Mouse (Mus musculus) kidney, postnatal 0 days (tissue): ENCODE measurements around the gene Utp11. TPM values are rescaled to one million over a fixed set of nuclear protein-coding genes. Genes with fewer than 3 reads are reported as not detected.
A peak's percentile ranks its signal among the peaks of the same experiment; 100 is the strongest.

Experiments
- ATAC-seq: fragments of 200-750 bp; cut with Nextera tagmentation; replicated peaks from 2 replicates; pipeline ENCODE4 v1.8.0; 2017; ENCODE audit warnings: low read depth, moderate number of reproducible peaks, moderate TSS enrichment, moderate library complexity; ENCODE audit not compliant: low FRiP score
- DNase-seq: peaks from one replicate; pipeline ENCODE4 v3.0.0-alpha.2; 2016; ENCODE audit warnings: low spot score
- H3K27ac ChIP-seq: fragments of 300-500 bp; sonication (generic); 2 replicates; pipeline ENCODE4 v1.5.1; 2014; ENCODE audit warnings: mild to moderate bottlenecking
- H3K27me3 ChIP-seq: fragments of 300-500 bp; sonication (generic); 2 replicates; pipeline ENCODE4 v1.6.1; 2014; ENCODE audit warnings: low read length, mixed read lengths; ENCODE audit not compliant: insufficient read depth
- H3K36me3 ChIP-seq: fragments of 300-500 bp; sonication (generic); 2 replicates; pipeline ENCODE4 v1.6.1; 2014; ENCODE audit warnings: low read length, mixed read lengths; ENCODE audit not compliant: insufficient read depth
- H3K4me1 ChIP-seq: fragments of 300-500 bp; sonication (generic); replicated peaks from 2 replicates; pipeline ENCODE4 v1.6.1; 2014; ENCODE audit warnings: antibody characterized with exemption, low read length, mixed read lengths; ENCODE audit not compliant: insufficient read depth
- H3K4me2 ChIP-seq: fragments of 300-500 bp; sonication (generic); 2 replicates; pipeline ENCODE4 v1.6.1; 2014; ENCODE audit warnings: mild to moderate bottlenecking, low read length, moderate library complexity, mixed read lengths
- H3K4me3 ChIP-seq: fragments of 300-500 bp; sonication (generic); replicated peaks from 2 replicates; pipeline ENCODE4 v1.5.1; 2014; ENCODE audit warnings: low read depth, low read length
- H3K9ac ChIP-seq: fragments of 300-500 bp; sonication (generic); 2 replicates; pipeline ENCODE4 v1.6.1; 2014; ENCODE audit warnings: low read depth, low read length
- H3K9me3 ChIP-seq: fragments of 300-500 bp; sonication (generic); replicated peaks from 2 replicates; pipeline ENCODE4 v1.6.1; 2016; ENCODE audit warnings: low read length, inconsistent platforms, mixed read lengths
- CTCF ChIP-seq: IDR thresholded peaks from 2 replicates; pipeline ENCODE4 v1.5.1; 2016; ENCODE audit warnings: antibody characterized with exemption, low read depth, mild to moderate bottlenecking, moderate library complexity
- WGBS: fragments of 180-500 bp; shearing (Covaris S2); extraction: QIAGEN DNeasy Blood & Tissue Kit; methylation state at CpG from one replicate; pipeline ENCODE4 v1.1.7; 2014; 5-methylcytosine and 5-hydroxymethylcytosine counted together
- polyA plus RNA-seq: library from polyadenylated mRNA; unstranded; fragments of >200 nt; fragmentation: Nextera tagmentation; extraction: Ambion mirVana; gene quantifications from 2 replicates; pipeline ENCODE4 v1.2.1, GENCODE M21; 2015

Utp11 gene
- polyA plus RNA-seq: 61.8 and 63.0 TPM in 2 replicates

DNA sequence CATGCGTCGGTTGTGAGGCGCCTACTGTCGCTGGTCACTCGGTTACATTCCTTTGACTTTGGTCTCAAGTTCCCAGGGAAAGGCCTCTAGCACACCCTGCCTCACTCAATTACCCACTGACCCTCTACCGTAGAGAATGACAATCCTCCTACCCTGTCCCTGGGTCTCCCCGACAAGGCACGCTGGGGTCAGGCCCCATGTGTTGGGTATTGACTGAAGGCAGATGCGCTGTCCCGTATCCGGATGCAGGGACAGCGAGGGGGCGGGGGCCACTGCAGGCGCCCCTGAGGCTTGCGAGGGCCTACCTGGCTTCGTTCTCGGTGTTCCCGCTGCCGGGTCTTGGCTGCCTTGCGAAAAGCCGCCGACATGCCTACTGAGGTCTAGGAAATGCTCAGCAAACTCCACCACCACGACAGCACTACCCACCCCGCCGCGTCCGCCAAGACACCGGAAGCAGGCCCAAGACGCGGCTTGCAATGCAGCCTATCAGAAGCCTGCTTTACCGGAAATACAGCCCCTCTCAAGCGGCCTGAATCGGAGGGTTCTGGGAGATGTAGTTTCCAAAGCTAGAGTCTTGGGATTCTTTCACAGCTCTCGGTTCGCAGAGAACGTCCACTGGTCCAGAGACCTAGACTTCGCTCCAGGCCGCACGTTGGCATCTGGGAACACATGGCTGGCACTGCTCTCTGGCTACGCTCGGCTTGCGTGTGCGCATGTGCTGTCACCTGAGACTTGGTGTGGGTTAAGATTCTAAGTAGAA lies at the start of gene Utp11:
Gene Utp11 (minus strand): TSS at position 466 of the 760 bp plus-strand sequence.
- TF ChIP-seq CTCF: no peak
- ATAC-seq (peak; percentile 96), DNase-seq (peak; percentile 98)
- Histone ChIP-seq H3K4me2 (peak within 1 kb of the TSS; percentile 77), H3K9ac (peak within 1 kb of the TSS; percentile 83), H3K9me3 (no peaks in the 10 kb centered on the region), H3K27me3 (no peaks in the 10 kb centered on the region), H3K4me1 (0 out of 2 replicates have a peak, but pooled peaks cover 5% of the 10 kb centered on the region), H3K27ac (peak within 1 kb of the TSS; percentile 77), H3K4me3 (peak within 1 kb of the TSS; percentile 74), H3K36me3 (no peaks in the 10 kb centered on the region)
- WGBS: under 1% methylated on average over 43 of the region's 43 CpGs

DNA sequence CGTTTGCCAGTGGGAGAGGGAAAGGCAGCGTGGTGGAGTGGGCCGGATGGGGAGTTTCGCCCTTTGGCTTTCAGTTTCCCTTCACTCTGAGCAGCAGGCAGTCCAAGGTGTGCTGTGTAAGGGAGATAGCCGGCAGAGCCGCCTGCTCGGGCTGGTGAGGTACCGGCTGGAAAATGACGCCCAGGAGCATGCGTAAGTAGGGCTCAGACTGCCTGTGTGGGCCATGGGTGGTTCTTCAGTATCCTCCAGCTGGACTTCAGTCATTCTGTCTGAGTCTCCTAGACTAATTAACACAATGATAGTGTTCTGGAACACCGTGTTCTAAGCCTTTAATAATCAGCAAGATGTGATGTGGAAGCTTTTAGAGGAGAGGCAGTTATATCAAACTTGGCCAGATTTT lies 49.4 kb upstream of the Utp11 start:
- no peak for TF ChIP-seq CTCF
- WGBS: 86% methylated on average over 11 of the region's 11 CpGs
- Histone ChIP-seq H3K4me2 (no peak overlapping the region), H3K27ac (no peak overlapping the region), H3K27me3 (no peaks in the 10 kb centered on the region), H3K4me3 (no peak overlapping the region), H3K9me3 (no peaks in the 10 kb centered on the region), H3K4me1 (no peaks in the 10 kb centered on the region), H3K36me3 (peaks cover 5% of the 10 kb centered on the region; the same call in 1 of the 2 replicates), H3K9ac (no peak overlapping the region)
- ATAC-seq (peak; percentile 49), DNase-seq (peak; percentile 2)

DNA sequence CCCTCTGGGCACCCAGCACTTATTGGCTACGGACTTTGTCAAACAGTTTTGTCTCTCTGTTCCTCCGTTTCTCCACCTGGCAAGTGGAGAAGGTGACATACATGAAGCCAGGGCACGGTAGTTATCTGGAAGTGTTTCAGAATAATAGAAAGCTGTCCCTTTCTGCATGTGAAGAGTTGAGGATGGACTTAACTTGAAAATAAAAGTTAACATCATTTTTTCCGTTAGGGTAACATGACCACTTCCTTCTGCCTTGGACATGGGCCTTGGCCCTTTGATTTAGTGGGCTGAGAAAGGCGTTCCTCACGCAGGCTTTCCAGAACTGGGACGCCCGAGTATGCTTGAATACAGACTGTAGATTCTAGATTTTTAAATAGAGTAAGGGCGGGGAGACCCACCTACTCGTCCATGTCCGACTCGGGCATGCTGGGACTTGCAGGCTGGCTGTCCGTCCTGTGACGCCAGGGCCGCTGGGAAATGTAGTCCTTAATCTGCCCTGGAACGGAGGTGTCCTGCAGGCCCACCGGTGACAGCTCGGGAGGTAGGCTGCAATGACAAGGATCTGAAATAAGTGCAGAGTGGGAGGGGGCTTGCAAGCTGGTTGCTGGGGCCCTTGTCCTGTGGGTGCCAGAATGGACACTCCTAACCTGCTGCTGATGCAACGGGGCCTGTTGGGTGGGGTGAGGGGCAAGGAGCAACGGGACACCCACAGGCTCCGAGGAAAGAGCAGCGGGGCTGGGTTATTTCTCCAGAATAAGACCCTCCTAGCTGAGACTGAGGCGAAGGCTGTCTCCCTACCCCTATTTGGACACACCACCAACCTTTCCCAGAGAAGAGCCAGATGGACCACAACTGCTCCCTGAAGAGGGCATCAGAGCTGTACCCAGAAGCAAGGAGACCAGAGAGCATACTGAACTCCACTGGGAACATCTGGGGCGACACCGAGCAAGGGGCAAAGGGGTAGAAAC lies 48.3 kb upstream of the Utp11 start, which contains the start of gene Inpp5b:
Gene Inpp5b (plus strand): TSS at position 475 of the 968 bp plus-strand sequence.
- DNase-seq (peak; percentile 84), ATAC-seq (peak; percentile 71)
- Histone ChIP-seq H3K9me3 (no peaks in the 10 kb centered on the region), H3K4me2 (peak within 1 kb of the TSS; percentile 59), H3K4me1 (no peaks in the 10 kb centered on the region), H3K36me3 (peaks cover 2% of the 10 kb centered on the region; the same call in 1 of the 2 replicates), H3K4me3 (peak within 1 kb of the TSS; percentile 46), H3K9ac (peak within 1 kb of the TSS; percentile 43), H3K27me3 (no peaks in the 10 kb centered on the region), H3K27ac (no peak within 1 kb of the TSS)
- WGBS: 11% methylated on average over 25 of the region's 25 CpGs
- no peak for TF ChIP-seq CTCF

DNA sequence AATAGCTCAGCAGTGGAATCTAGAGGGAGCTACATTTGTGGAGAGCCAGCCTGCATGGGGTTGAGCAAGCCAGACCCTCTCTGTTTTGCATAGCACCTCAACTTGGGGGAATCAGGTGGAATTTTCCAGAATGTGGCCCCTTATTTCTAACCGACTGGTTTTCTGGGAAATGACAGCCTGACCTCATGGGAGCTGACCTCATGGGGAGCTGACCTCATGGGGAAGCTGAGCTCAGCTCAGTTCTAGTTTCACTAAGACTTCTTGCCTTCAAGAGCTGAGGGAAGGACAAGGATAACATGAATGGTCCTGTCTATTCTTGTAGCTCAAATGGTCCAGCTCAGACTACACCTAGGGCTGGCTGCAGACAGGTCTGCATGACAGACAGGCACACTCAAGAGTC lies 45.4 kb upstream of the Utp11 start:
- Histone ChIP-seq H3K27ac (no peak overlapping the region), H3K9me3 (no peaks in the 10 kb centered on the region), H3K27me3 (no peaks in the 10 kb centered on the region), H3K36me3 (0 out of 2 replicates have a peak, but pooled peaks cover under 1% of the 10 kb centered on the region), H3K9ac (no peak overlapping the region), H3K4me1 (no peaks in the 10 kb centered on the region), H3K4me3 (no peak overlapping the region), H3K4me2 (no peak overlapping the region)
- ATAC-seq (no peak), DNase-seq (no peak)
- WGBS: 56% methylated on average over 1 of the region's 1 CpGs
- TF ChIP-seq CTCF: no peak

DNA sequence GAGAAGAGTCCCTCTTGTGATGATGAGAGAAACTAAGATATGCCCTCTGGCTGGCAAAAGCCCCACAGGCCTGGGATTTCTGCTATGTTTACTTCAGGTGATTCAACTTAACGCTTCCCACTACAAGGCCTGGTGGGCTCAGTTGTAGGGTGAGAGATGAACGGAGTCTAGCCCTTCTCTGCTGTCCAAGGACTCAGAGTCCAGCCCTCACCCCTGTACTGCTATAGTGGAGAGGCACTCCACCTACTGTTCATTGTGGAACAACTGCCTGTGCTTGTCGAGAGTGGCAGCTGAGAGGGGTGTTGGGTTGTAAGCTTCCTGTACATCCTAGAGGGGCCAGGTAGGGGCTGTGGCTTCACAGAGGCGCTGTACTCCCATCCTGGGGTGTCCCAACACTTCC lies 44.6 kb upstream of the Utp11 start:
- WGBS: 53% methylated on average over 4 of the region's 4 CpGs
- Histone ChIP-seq H3K27me3 (no peaks in the 10 kb centered on the region), H3K27ac (no peak overlapping the region), H3K9ac (no peak overlapping the region), H3K36me3 (peaks cover 9% of the 10 kb centered on the region; the same call in 1 of the 2 replicates), H3K9me3 (no peaks in the 10 kb centered on the region), H3K4me2 (no peak overlapping the region), H3K4me1 (no peaks in the 10 kb centered on the region), H3K4me3 (no peak overlapping the region)
- TF ChIP-seq CTCF: peak; percentile 28
- DNase-seq: no peak
- no peak for ATAC-seq

DNA sequence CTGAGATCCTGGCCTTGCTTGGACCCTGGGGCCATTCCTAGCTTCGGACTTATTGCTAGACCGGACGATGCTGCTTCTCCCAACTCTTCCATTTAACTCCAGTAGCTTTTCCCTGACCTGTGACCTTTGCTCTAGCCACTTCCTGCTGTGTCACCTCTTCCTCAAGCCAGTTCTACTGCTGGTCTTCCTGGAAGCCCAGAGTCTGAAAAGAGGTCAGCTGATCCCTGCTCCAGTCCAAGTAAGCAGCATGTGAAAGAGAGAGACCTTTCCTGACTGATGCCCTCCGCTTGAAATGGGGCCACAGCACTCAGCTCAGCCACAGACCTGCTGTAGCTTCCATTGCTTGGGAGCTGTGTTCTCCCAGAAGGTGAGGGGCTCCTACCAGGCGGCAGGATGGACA lies 44.1 kb upstream of the Utp11 start:
- H3K4me2 ChIP-seq: no peak overlapping the region
- 69% methylated on average over 5 of the region's 5 CpGs for WGBS
- H3K4me3 ChIP-seq: no peak overlapping the region
- TF ChIP-seq CTCF: no peak
- H3K9ac ChIP-seq: no peak overlapping the region
- peaks cover 13% of the 10 kb centered on the region; the same call in 1 of the 2 replicates for H3K36me3 ChIP-seq
- no peaks in the 10 kb centered on the region for H3K27me3 ChIP-seq
- DNase-seq (no peak), ATAC-seq (no peak)
- no peaks in the 10 kb centered on the region for H3K4me1 ChIP-seq
- no peaks in the 10 kb centered on the region for H3K9me3 ChIP-seq
- no peak overlapping the region for H3K27ac ChIP-seq
